Mouse (Mus musculus): ENCODE results near the gene Gucy1b2.

Gucy1b2 gene

DNA sequence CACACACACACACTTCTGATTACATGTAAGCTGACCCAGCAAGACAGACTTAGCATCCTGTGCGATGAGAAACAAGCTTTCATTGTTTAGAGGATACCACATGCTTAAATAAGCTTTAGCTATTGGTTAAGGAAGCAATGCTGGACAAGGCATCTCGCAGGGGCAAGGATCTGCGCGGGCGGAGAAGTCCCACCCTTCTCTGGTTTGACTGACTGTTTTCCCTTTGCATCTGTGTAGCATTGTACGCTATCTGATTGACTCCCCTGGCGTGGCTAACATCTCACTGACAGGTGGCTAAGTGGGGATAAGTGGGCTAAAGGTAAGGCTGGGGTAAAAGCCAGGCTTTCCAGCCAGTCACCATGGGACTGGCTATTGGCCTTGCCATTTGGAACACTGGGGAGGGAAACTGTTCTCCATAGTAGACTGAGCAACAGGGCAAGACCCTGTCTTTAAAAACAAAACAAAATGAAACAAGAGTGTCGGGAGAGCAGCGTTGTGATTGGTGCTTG, at the start of gene Gucy1b2:
Gene Gucy1b2, minus strand, starts transcription at position 51 of the 509 bp plus-strand sequence.
- no peak for DNase-seq

DNA sequence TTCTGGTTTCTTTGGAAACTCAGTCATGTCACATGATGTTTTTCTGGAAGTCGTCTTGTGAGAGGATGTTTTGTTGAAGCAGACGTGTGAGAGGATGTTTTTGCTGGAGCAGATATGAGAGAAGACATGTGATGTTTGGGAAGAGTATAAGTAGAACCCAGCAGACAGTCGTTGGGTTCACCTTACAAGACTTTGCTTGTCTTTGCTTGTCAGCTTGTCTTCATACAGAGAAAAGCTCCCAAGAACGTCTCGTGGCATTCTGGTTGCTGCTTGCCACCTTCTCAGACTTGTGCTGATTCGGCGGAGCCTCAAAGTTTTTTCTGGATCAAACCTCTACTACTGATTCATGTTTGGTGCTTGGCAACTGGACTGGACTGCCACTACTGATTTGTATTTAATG, 41.3 kb upstream of the Gucy1b2 start:
- DNase-seq: no peak

DNA sequence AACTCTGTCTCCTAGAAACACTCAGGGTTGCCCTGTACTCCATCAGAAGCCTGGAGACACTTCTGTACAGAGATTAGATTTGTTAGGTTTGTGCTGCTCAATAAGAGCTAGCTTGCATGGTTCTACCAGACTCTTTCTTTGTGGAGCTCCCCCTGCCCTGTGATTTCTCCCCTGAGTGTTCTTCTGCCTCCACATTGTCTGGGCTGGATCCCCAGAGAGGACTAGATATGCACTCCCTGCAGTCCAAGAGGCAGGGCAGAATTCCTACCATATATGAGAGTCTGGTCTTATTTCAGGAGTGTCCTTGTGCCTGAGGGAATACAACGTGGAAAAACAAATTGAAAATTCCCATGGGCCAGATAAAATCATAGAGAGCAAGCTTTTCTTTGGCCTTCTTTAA, 40.4 kb upstream of the Gucy1b2 start:
- DNase-seq: no peak

DNA sequence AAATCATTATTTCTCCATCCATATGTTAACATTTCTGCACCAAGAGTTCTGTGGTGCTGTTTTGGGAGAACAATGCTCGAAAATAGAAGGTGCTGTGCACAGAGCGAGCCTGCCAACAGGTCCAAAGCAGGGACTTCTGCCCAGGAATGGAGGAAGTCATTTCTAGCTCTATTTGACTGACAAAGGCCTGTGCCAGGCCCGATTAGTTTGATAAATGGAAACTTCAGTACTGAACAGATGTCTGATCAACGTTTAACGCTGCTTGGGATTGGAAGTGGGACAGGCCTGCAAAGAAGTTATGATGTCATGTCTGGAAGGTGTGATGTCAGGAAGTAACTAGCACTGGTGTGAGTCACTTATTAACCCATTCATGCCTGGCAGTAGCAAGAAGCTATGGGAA, 37.4 kb upstream of the Gucy1b2 start:
- DNase-seq: no peak

DNA sequence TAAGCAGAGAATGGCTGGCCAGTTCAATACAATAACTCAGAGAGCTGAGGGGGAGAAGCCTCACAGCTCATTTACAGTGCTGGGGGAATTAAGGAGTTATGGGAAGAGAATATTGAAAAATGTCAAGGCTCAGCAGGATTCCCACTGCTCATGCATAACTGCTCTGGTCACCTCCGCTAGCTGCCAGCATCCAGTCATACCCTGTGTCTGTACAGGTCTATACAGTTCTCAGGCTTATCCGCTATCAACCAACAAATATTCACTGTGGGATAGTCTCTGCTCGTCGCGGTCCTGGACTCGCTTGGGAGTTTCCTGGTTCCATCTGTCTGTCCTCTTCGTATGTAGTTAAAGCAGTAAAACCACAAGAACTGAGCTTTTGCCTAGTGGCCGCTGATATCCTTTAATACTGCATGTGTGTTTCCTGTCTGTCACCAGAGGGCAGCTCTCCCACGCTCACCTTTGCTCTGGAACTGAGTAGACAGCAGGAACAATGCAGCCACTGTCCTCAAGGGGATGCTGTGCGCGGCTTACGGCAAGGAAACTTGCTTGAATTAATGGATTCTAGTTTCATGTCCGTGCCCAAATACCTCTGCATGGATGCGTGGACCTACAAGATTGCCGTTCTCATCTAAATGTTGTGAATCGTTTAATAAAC, 36.2 kb upstream of the Gucy1b2 start:
- DNase-seq: peak; percentile 86

DNA sequence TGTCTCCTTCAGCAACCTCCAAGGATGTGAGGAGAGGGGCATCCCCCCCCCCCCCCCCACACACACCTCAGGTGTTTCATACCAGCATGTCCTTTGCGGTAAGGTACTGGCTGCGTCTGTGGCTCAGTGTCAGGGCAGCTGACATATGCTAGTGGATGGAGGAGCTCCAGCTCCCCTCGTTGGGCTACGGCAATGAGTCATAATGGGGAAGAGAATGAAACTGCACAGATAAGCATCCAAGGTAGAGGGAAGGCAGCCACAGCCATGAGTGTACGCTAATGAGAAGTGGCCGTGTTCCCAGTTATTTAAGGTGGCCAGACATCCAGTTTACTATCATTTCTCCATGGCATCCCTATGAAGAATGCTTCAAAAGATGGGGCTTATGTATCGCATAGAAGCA, 32.2 kb upstream of the Gucy1b2 start:
- DNase-seq: no peak

DNA sequence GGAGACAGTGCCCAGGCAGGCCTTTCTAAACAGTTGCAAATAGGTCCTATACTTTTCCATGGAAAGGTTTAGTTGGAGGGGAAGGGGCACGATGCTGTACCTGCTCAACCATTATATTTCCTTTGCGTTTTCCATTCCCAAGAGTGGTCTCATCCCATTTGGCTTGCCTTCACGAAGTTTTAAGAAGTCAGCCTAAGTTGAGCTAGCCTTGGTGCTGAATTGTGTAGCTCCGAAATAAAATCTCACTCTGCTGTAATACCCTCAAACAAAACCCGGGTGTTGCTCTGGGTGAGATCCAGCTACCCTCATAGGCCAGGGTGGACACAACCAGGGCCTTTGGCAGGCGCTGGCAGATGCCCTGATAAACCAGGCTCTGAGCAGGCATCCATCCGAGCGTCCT, 25.3 kb upstream of the Gucy1b2 start:
- DNase-seq: no peak

DNA sequence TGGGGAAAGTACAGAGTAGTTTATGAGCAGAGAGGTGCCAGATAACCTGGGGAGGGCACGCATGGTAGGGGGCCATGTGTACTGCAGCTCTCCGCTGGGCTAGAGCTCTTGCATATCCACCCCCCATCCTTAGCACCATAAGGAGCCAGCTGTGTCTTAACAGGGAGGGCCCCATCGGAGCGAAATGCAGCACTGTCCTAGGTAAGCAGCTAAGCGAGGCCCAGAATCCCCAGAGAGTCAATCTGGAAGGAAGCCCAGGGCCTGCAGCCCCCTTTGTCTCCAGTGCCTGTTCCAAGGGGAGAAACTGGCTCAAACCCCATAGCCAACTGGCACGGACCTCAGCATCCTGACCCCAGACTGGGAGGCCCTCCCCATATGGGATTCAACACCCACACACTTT, 23.3 kb upstream of the Gucy1b2 start:
- DNase-seq: no peak

DNA sequence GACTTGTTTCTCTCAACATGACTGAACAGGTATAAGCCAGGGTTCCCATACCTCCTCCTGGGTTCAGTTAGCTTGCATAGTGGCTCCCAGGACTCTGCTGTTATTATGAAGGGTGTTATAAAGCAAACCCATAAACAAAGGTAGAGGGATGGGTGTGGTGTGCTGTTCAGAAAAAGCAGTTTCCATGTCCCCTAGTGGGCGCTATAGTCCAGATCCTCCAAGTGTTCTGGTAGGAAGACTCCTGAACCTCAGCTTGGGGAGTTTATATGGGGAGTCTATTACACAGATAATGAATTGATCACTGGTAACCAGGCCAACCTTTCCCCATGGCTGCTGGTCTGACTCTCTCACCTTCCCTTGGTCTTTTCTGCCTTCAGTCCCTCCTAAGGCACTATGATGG, 18.4 kb upstream of the Gucy1b2 start:
- no peak for DNase-seq

DNA sequence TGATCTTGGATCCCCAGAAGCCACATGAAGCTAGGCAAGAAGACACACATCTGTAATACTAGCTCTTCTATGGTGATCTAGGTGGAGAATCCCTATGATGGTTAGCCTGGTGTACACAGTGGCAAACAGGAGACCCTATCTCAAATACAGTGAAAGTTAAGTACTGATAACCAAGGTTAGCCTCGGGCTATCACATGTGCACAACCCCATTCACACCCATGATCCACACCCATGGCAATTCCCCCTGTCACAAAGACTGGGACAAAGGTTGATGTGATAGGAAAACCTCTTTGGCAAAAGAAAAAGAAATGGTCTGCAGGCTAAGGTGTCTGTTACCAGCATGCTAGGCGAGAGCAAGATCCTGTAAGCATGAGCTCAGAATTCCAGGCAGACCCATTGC, 16.0 kb upstream of the Gucy1b2 start:
- DNase-seq: no peak

DNA sequence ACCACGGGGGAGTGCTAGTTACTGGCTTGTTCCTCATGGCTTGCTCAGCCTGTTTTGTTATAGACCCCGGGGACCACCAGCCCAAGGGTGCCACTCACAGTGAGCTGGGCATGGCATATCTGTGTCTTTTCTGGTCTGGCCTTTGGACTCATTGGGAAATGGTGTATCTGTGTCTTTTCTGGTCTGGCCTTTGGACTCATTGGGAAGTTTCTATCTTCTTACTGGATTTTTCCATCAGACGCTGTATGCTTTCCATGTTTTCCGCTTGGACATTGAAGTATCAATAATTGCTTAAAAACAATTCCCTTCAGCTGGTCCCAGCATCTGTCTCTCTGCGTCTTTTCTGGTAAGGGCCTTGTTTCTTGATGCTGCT, 12.7 kb upstream of the Gucy1b2 start:
- DNase-seq: no peak

DNA sequence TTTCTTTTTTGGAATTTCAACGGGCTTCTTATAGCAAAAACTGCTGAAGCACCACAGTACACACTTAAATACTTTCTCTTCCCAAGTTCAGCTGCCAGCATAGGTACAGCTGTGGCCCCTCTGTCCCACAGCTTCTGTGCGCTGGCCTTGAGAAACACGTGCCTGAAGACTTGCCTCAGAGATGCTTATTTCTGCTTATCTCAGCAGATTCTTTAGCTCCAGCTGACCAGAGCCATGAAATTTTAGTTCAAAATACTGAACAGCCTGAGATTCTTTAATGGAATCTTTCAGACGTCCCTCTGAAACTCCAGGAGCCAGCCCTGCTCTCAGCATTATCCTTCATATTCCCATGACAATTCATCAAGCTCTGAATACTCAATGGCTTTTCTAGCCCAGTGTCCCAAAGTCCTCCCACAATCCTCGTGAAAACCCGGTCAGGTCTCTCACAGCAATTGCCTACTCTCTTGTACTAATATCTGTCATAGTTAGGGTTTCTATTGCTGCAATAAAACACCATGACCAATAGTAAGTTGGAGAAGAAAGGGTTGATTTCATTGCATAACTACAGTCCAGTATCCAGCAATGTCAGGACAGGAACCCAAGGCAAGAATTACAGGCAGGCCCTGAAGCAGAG, 12.1 kb upstream of the Gucy1b2 start:
- no peak for DNase-seq

DNA sequence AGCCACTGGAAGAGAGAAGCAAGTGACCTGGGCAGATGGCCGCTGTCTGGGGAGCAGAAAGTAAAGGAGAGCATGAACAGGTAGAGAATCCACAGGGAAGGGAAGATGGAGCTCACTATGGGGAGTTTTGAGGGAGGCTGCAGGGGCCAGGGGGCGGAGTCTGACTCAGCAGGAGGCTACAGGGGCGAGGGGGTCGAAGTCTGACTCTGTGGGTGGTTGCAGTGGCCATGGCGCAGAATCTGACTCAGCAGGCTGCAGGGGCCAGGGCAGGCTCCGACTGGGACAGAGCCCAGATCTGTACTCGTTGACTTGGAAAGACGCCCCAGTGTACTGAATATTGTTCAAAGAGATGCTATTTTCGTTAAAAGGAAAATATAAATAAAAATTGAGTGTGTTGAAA, 8.9 kb upstream of the Gucy1b2 start:
- peak; percentile 11 for DNase-seq

DNA sequence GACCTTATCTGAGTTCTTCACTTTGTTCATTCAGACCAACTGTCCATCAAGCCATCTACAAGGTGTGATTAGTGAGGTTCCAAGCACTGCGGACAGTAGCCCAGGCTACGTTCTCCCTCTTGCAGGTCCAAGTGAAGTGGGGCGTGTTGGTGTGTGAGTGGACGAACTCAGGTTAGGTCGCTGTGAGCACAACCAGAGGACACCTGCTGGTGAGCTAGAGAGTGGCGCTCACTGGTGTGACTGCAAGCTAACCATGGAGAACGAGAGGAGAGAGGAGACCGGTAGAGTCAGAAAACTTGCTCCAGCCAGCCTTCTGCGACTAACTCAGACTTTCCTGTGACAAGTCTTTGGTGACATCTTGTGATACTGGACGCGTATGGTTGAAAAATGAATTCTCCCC, 3.5 kb upstream of the Gucy1b2 start:
- no peak for DNase-seq

DNA sequence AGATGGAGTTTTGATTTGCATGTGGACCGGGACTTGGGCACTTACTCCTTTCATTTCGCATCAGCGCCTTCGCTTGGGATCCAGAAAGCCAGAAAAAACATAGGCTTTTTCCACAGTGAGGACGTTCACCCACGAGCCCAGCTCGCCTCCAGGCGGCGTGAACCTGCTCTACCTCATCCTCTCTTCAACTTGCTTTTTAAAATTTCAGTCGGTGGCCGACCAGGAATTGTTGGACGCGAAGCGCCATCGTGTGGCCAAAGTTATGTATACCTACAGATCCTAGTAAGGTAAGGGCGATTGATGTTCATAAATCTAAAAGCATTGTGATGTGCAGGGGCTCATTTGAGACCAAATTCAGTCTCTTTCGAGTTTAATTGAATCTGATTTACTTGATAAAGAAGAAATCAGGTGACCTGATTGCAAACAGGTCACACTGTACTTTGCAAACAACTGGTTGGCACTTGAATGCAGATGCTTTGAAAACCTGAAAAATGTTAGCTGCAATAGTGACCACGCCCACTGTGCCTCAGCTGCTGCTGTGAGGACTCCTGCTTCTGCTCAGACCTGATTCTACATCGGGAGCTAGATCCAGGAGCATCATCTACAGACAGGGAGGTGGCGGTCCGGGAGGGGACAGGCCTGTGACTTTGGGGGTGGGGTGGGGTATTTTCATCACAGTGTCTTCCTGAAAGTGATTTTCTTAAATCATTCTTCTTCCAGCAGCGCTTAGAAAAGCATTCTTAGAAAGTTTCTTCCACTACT, 1.5 kb upstream of the Gucy1b2 start:
- peak; percentile 90 for DNase-seq

DNA sequence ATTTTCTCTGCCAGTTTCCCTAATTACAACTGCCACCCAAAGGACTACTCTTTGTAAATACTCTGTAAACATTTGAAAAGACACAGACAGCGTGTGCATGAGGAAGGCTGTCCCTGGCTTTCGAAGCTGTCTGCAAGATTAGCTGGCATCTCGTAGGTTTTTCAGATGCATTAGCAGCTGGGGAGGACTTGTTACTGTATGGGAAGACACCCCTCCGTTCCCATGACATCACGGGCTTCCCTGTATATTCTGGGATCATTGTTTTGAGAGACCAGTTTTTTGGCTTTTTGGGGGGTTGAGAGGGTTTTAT, 564 bp downstream of the Gucy1b2 start:
- DNase-seq: no peak

DNA sequence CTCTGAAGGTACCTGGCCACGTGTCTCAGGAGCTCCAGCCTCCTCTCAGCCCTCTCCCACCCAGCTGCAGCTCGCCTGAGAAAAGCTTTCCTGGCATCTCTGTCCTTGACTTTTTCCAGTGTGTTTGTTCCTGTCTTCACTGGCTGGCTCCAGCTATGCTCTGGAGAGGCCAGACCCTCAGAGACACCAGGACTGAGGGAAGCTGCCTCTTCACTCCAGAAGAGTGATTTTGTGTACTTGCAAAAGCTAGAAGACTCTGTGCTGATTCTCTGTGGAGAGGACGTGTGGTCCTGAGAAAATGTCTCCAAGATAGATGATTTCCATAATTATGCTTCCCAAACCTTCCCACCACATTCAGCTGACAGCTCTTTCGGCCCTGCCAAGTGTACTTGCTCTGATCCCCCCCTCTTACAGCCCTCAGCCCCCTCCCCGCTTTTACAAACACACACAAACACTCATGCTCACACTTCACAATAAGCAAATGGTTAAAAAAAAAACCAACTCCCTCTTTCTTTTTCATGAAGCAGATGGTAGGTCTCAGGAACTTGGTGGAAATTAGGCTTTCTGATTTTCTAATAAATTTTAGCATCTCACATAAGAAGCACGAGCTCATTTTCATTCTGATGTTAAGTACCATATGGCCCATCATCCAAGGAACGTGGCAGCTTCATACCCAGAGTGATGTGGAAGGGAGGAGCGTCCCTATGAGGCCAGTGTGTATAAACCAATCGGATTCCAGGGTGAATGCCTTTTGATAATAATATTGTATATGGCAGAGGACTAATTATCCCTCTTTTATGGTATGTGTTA, 1.1 kb downstream of the Gucy1b2 start:
- no peak for DNase-seq

DNA sequence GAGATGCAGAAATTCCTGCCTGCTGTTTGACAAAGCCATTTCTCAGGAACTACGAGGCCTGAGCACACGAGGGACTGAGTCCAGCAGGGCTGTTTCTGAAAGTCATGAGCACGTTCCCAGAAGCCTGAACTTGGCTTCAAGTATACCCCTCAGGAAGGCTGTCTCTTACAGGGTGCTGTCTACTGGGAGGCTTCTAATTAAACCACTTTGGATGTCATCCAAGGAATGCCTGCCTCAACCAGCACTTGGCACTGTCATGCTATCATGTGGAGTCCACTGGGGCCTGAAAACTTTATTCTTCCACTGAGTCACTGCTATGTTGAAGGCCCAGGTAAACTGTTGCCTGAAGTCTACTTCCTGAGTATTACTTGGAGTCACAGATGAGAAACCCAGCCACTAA, 2.0 kb downstream of the Gucy1b2 start:
- DNase-seq: no peak

DNA sequence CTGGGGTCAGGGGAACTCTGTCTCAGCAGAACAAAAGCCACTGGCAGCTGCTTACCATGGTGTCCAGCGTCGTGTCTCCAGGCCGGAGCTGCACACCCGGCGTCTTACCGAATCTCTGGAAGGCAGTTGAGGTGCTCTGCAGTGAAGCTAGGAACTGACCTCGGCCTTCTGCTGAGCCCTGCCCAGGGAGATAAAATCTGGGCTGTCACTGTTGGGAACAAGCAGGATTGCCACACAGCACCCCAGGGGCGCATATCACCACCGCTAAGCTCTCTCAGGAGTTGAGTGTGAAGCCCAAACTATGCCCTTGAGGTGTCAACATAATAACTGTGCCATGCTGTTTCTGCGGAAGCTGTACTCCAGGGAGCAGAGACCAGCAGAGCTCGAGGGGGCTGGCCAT, 2.8 kb downstream of the Gucy1b2 start:
- DNase-seq: no peak

DNA sequence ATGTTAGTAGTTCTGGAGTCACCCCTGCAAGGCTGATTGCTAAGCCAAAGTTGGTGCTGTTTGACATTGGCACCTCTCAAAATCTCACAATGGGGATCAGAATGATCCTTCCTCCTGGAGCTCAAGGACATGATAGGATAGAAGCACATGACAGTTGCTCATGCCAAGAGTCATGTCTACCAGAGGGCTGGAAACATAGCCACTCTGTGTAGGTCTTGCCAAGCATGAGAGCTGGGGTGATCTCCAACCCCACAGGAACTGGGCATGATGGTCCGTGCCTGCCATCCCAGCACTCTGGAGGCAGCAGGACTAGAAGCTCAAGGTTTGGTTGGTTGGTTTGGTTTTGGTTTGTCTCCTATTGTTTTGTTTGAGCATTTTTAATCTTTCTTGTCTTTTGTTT, 5.4 kb downstream of the Gucy1b2 start:
- no peak for DNase-seq

DNA sequence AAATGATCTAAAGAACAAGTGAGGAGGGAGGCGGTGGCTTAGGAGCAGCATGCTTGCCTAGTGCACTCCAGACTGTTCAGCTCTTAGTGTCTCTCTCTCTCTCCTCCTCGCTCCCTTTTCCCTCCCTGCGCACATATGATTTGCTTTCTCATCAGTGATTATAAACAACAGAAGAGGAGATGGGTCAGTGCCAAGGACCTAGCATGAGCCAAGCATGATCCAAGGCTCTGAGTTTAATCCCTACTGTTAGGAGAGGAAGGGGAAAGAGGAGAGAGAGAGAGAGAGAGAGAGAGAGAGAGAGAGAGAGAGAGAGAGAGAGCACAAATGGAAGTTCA, 8.9 kb downstream of the Gucy1b2 start:
- no peak for DNase-seq

DNA sequence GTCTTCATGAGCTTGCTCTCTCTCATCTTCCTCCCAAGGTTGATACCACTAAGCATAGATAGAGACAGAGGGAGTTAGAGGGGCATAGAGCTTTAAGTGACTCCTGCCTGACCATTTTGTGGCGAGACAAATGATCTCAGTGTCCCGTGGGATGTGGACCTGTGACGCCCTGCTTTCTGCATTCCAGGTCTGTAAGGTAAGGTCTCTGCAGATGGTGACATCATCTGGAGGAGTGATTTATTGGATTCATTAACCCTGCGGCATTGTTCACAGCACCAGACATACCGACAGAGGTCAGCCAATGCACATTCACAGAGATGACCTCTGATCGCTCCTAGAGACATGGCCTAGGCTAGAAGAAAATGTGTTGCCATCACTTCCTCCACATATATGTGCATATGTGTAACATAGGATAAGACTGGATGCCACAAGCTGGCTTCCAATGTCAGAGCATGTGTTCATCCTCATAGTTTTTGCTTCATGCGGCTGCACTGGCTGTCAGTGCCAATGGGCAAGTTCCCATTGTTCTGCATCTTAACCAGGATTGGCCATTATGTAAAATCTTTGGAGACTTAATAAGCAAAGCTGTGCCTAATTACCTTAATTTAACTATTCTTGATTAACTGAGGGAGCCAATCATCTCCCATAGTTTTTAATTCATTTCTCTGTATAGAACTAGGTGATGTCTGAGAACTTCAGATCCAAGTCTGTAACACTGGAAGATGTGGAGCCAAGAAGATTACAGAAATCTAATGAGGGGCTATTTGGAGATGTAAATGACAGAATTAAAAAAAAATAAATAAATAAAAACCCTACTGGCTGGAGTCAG, 9.5 kb downstream of the Gucy1b2 start:
- DNase-seq: no peak
